Mouse (Mus musculus): ENCODE measurements around the gene Col25a1.

The Col25a1 gene

GRCm38 (mm10) chr3:130131201-130131600 is at the start of gene Col25a1:
Gene Col25a1 (plus strand): TSS chr3:130131501.
- DNase-seq (ENCODE audit: low read depth, low spot score) = no peak

- no peak for DNase-seq (ENCODE audit: low read depth, low spot score)
These were observed 48.0 kb upstream of the Col25a1 start for GRCm38 (mm10) chr3:130083312-130083711.

- peak; percentile 71 for DNase-seq (ENCODE audit: low read depth, low spot score)
These were observed 44.8 kb upstream of the Col25a1 start for GRCm38 (mm10) chr3:130086372-130087080.

DNA sequence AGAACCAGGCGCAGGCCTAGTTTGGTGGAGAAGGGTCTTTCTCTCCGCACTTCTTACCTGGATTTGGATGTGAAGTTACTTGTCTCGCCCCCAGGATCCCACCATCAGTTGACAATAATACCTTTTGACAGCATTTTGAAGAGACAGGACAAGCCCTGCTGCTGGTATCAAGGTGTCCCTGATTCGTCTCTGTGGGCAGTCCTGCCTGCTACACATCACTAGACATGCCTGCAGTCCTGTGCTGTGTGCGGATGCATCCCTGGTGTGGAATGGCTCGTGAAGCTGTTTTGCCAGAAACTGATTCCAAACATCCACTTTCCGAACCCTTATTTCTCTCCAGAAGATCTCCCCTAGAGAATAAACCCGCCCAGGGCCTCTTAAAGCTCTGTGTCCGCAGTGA is 43.8 kb upstream of the Col25a1 start:
- DNase-seq (ENCODE audit: low read depth, low spot score) = no peak

DNA sequence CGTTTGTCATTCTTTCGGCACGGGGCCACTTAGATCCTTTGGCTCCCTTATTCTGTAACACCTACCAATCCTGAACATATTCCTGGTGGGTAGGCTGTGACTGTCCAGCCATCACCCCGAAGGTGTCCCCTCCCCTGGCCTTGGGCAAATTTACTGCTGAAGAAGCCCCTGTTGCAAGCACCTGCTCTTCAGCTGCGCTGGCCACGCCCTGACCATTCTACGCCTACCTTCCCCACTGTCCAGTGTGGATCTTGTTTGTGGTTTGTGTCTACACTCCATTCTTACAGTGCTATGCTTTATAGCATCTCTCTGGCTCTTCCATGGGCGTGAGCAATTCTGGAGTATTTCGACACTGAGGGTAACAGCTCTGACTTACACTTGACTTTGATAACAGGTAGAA is 42.6 kb upstream of the Col25a1 start:
- DNase-seq (ENCODE audit: low read depth, low spot score) = no peak

DNA sequence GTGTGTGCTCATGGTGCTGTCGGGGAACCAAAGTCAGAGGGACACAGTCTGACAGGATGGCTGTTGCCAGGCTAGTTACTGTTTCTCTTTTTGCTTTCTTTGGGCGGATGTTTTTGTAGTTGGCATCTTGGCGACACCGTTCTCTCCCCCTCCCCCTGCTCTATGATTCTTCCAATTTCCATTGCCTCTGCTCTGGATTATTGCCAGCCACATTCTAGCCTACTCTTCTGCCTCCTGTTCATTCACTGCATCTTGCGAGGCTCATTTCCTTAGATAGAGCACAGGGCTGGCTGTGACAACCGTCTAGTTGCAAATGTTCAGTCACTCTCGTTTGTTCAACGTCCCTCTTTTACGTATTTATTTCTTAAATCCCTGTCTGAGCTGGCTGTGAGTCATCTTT is 40.8 kb upstream of the Col25a1 start:
- no peak for DNase-seq (ENCODE audit: low read depth, low spot score)

- DNase-seq (ENCODE audit: low read depth, low spot score) = no peak
These were observed 37.1 kb upstream of the Col25a1 start for GRCm38 (mm10) chr3:130094125-130094704.

GRCm38 (mm10) chr3:130095160-130095781 is 36.0 kb upstream of the Col25a1 start:
- peak; percentile 58 for DNase-seq (ENCODE audit: low read depth, low spot score)

- DNase-seq (ENCODE audit: low read depth, low spot score) = no peak
These were observed 27.8 kb upstream of the Col25a1 start for GRCm38 (mm10) chr3:130103486-130103885.

DNA sequence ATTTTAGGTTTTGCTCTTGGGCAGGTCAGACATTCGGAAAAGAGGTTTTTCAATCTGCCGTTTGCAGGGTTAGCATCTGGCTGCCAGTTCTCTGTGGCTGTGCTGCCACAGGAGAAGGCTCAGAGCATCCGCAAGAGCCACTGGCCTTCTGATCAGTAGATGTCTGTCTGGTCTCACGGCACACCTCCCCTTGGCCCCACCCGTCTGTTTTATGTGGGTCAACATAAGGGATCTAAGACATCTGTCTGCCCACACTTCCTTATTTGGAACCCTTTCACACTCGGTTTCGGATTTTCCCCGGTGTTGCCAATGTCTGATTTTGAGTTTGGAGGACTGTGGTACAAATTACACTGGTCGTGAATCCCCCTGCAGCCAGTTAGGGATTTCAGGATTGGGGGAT is 26.8 kb upstream of the Col25a1 start:
- DNase-seq (ENCODE audit: low read depth, low spot score) = no peak

DNA sequence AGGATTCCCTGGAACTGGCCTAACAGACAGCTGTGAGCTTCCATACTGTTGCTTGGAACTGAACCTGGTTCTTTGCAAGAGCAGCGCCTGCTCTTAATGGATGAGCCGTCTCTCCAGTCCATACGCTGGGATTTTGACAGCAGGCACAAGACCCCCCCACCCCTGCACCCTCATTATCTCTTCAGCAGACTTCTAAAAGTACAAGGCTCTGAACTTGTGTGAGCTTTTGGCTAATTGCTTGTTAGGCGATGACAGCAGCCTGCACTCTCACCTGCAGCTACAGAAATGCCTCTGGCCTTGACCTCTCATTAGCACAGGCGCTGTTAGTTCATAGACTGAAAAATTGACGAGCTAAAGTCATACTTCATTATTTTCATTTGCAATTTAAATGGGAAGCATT is 14.4 kb upstream of the Col25a1 start:
- no peak for DNase-seq (ENCODE audit: low read depth, low spot score)

- DNase-seq (ENCODE audit: low read depth, low spot score) = peak; percentile 64
These were observed 3.5 kb upstream of the Col25a1 start for GRCm38 (mm10) chr3:130127840-130128239.

- DNase-seq (ENCODE audit: low read depth, low spot score) = no peak
These were observed 2.7 kb upstream of the Col25a1 start for GRCm38 (mm10) chr3:130128564-130128963.

GRCm38 (mm10) chr3:130129635-130130206 is 1.6 kb upstream of the Col25a1 start:
- DNase-seq (ENCODE audit: low read depth, low spot score) = peak; percentile 36

GRCm38 (mm10) chr3:130137204-130137603 is 5.9 kb downstream of the Col25a1 start:
- DNase-seq (ENCODE audit: low read depth, low spot score) = no peak

DNA sequence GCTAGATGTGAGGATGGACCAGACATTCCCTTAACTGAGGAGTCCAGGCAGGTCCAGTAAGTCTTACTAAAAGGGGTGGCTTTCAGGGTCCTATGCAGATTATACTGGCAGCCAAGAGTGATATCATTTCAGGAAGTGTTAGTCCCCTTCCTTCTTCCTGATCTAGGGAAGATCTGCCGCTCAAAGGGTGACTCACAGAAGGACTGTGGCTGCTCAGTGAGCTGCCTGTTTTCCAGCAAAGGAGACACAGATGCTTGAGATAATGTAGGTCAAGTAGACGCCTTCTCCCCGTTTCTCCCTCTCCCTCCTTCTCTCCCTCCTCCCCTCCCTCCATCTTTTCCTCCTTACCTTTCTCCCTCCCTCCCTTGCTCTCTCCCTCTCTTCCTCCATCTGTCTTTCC is 6.3 kb downstream of the Col25a1 start:
- DNase-seq (ENCODE audit: low read depth, low spot score) = no peak

DNA sequence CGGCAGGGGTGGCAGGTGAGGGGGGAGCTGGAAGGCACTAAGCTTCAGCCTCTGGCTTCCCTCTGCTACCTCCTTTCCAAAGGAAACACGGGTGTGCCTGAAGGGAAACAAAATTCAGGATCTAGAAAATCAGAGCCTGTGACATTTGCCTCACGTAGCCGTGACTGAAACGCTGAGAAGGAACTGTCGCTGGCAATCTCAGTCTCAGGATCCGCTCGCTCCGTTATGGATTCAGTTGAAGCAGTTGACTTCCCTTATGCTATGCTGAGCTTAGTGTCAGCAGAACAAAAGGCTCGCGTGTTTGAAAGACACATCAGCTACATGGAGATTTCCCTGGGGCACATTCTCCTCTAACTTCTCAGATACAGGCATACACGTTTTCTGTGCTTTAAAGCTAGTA is 14.6 kb downstream of the Col25a1 start:
- DNase-seq (ENCODE audit: low read depth, low spot score) = no peak

- DNase-seq (ENCODE audit: low read depth, low spot score) = no peak
These were observed 16.5 kb downstream of the Col25a1 start for GRCm38 (mm10) chr3:130147827-130148226.

- DNase-seq (ENCODE audit: low read depth, low spot score) = no peak
These were observed 17.9 kb downstream of the Col25a1 start for GRCm38 (mm10) chr3:130149180-130149579.

DNA sequence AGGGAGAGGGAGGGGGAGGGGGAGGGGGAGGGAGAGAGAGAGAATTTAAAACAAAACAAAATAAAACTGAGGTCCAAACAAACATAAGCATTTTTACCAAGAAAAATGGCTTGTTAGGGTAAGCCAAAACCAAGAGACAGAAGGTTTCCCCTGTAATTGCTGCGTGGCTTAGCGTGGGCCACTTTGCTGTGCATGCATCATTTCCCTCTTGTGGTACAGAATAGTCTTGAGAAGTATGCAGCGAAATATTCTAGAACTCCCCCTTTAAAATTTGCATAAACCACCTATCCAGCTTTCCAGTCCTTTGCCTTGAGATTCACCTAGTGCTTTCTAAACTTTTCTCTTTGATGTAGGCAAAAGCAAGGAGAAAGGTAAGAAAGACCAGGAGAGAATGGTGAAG is 21.8 kb downstream of the Col25a1 start:
- no peak for DNase-seq (ENCODE audit: low read depth, low spot score)

DNA sequence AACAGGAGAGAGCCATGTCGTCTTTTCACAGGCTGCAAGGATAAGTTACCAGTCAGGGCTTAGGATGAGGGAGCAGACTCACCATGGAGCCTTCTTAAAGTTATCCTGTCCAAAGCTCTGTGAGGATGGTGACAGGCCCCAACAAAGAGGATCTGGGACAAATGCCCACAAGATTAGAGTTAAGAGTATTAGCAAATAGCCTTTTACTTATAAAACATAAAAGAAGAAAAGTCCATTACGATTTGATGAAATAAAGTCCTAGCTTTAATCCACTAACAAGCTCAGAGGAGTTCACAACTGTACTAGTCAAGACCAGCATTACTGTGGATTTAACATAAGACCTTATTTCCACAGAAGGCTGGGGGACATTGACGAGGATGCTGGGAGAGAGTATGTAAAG is 26.2 kb downstream of the Col25a1 start:
- no peak for DNase-seq (ENCODE audit: low read depth, low spot score)

- no peak for DNase-seq (ENCODE audit: low read depth, low spot score)
These were observed 28.6 kb downstream of the Col25a1 start for GRCm38 (mm10) chr3:130159906-130160305.

- peak; percentile 45 for DNase-seq (ENCODE audit: low read depth, low spot score)
These were observed 29.6 kb downstream of the Col25a1 start for GRCm38 (mm10) chr3:130160902-130161301.
